Mouse (Mus musculus): ENCODE results near the gene Papss1. TPM values are rescaled to one million over a fixed set of nuclear protein-coding genes. Genes with fewer than 3 reads are reported as not detected.

Gene Papss1
- polyA plus RNA-seq, 1 experiment from 2014 or later: 103 TPM

DNA sequence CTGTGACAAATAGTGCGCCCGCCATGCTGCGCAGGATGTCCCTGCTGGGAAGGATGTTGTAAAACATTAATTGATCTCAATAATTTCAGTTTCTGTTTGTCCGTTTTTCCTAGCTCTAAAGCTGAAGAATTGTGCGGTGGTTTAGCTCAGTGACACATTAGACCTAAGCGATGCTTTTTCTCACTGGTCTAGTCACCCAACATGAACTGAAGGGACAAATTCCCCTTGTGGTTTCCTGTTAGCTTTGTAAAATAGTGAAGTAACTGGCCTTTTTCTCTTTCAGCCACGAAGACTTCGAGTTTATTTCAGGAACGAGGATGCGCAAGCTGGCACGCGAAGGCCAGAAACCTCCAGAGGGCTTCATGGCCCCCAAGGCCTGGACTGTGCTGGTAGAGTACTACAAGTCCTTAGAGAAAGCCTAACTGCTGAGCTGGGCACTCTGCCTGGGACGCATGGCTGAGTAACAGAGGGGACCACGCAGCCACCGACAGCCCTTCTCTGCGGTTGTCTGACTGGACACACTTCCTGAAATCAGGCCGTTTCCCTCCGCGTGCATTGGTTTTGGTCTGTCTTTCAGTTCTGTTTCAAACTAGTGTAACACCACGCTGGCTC is 78.2 kb downstream of the Papss1 start:
- H3K27me3 ChIP-seq: no peaks in the 10 kb centered on the region
- WGBS: 94% methylated on average over 20 of the region's 20 CpGs

DNA sequence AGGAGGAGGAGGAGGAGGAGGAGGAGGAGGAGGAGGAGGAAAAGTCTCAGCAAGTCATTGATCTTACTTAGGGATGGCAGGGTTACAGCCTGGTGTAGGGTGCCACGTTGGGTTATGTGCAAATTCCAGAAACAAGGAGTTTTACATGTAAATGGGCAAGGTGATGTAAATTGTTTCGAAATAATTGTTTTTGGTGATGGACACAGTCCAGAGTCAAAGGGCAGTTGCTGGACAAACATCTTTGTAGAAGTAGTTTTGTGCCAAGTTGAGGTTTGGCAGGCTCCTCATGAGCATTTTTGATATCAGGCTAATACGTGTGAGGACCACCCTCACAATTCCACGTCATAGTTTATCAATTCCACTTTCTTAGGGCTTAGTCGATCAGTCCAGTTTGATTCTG is 80.6 kb downstream of the Papss1 start:
- no peak for ATAC-seq
- Histone ChIP-seq H3K4me1 (no peaks in the 10 kb centered on the region), H3K36me3 (ENCODE audit: poor library complexity, severe bottlenecking) (peaks cover 12% of the 10 kb centered on the region; the same call in 1 of the 2 replicates), H3K27ac (no peak overlapping the region), H3K4me3 (no peak overlapping the region), H3K27me3 (no peaks in the 10 kb centered on the region), H3K4me2 (no peak overlapping the region), H3K9me3 (replicated peaks) (no peaks in the 10 kb centered on the region), H3K9ac (no peak overlapping the region)
- WGBS: 92% methylated on average over 5 of the region's 5 CpGs

More for the DNA sequence above, 78.2 kb downstream of the Papss1 start:
- ATAC-seq: no peak
- peaks cover 6% of the 10 kb centered on the region for H3K4me1 ChIP-seq
- no peak overlapping the region for H3K9ac ChIP-seq
- H3K9me3 ChIP-seq (replicated peaks): no peaks in the 10 kb centered on the region
- no peak overlapping the region for H3K4me3 ChIP-seq
- H3K4me2 ChIP-seq: no peak overlapping the region
- no peak overlapping the region for H3K27ac ChIP-seq
- peaks cover 19% of the 10 kb centered on the region; the same call in 1 of the 2 replicates for H3K36me3 ChIP-seq (ENCODE audit: poor library complexity, severe bottlenecking)

GRCm38 (mm10) chr3:131654366-131654765 is 89.8 kb downstream of the Papss1 start:
- H3K9me3 ChIP-seq (replicated peaks): no peaks in the 10 kb centered on the region
- H3K4me1 ChIP-seq: no peaks in the 10 kb centered on the region
- no peaks in the 10 kb centered on the region for H3K27me3 ChIP-seq
- no peak for ATAC-seq
- H3K36me3 ChIP-seq (ENCODE audit: poor library complexity, severe bottlenecking): no peaks in the 10 kb centered on the region
- H3K9ac ChIP-seq: no peak overlapping the region
- WGBS: 94% methylated on average over 3 of the region's 3 CpGs
- no peak overlapping the region for H3K4me2 ChIP-seq
- no peak overlapping the region for H3K4me3 ChIP-seq
- H3K27ac ChIP-seq: no peak overlapping the region

- Histone ChIP-seq H3K4me1 (no peaks in the 10 kb centered on the region), H3K27me3 (no peaks in the 10 kb centered on the region), H3K36me3 (ENCODE audit: poor library complexity, severe bottlenecking) (no peaks in the 10 kb centered on the region), H3K4me3 (no peak overlapping the region), H3K27ac (no peak overlapping the region), H3K9ac (no peak overlapping the region), H3K4me2 (no peak overlapping the region), H3K9me3 (replicated peaks) (no peaks in the 10 kb centered on the region)
- ATAC-seq: no peak
- 81% methylated on average over 6 of the region's 6 CpGs for WGBS
These were observed 91.5 kb downstream of the Papss1 start for GRCm38 (mm10) chr3:131656032-131656431.

GRCm38 (mm10) chr3:131660126-131660525 is 95.6 kb downstream of the Papss1 start:
- H3K4me2 ChIP-seq: no peak overlapping the region
- no peaks in the 10 kb centered on the region for H3K9me3 ChIP-seq (replicated peaks)
- H3K4me1 ChIP-seq: no peaks in the 10 kb centered on the region
- ATAC-seq: no peak
- no peak overlapping the region for H3K4me3 ChIP-seq
- H3K9ac ChIP-seq: no peak overlapping the region
- H3K36me3 ChIP-seq (ENCODE audit: poor library complexity, severe bottlenecking): no peaks in the 10 kb centered on the region
- no peak overlapping the region for H3K27ac ChIP-seq
- no peaks in the 10 kb centered on the region for H3K27me3 ChIP-seq

DNA sequence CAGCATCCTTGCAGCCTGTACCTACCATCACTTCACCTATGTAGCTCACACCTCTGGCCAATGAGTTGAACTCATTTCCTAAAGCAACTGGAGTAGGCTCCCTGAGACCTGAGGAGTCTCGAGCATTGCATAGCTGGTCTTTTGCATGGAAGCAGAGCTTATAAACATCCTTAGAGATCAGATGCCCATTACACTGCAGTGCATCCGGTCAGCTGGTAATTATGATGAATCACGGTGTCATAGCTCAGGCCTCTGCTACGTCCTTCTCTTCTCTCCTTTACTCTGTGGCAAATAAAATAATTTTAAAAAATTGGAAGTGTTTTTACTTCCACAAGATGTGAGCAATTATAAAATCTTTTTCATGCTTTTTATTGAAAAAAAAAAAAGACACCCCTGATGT is 96.1 kb downstream of the Papss1 start:
- no peak for ATAC-seq
- Histone ChIP-seq H3K27ac (no peak overlapping the region), H3K27me3 (no peaks in the 10 kb centered on the region), H3K4me1 (no peaks in the 10 kb centered on the region), H3K36me3 (ENCODE audit: poor library complexity, severe bottlenecking) (no peaks in the 10 kb centered on the region), H3K4me2 (no peak overlapping the region), H3K9ac (no peak overlapping the region), H3K9me3 (replicated peaks) (no peaks in the 10 kb centered on the region), H3K4me3 (no peak overlapping the region)
- 95% methylated on average over 4 of the region's 4 CpGs for WGBS

- no peak for ATAC-seq
- H3K27ac ChIP-seq: no peak overlapping the region
- WGBS: 76% methylated on average over 5 of the region's 5 CpGs
- no peaks in the 10 kb centered on the region for H3K36me3 ChIP-seq (ENCODE audit: poor library complexity, severe bottlenecking)
- no peaks in the 10 kb centered on the region for H3K4me1 ChIP-seq
- no peaks in the 10 kb centered on the region for H3K27me3 ChIP-seq
- no peak overlapping the region for H3K9ac ChIP-seq
- H3K4me2 ChIP-seq: no peak overlapping the region
- H3K4me3 ChIP-seq: no peak overlapping the region
- H3K9me3 ChIP-seq (replicated peaks): no peaks in the 10 kb centered on the region
These were observed 98.1 kb downstream of the Papss1 start for GRCm38 (mm10) chr3:131662589-131663148.

DNA sequence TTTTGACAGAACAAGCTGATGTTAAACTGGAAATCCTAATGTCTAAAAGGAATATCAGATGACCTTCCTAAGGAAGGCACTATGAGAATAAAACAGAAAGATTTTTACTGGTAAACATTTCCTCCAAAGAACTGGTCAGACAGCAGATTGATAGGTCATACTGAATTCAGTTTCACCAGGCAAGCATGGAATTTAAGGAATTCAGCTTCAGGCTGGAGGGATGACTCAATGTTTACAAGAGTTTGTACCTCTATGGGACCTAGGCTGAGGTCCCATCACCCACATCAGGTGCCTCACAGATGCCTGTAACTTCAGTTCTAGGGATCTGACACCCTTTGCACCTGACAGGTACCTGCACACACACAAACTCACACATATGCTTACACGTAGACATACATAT is 105.3 kb downstream of the Papss1 start:
- H3K9ac ChIP-seq: no peak overlapping the region
- H3K4me2 ChIP-seq: no peak overlapping the region
- H3K9me3 ChIP-seq (replicated peaks): no peaks in the 10 kb centered on the region
- no peak overlapping the region for H3K4me3 ChIP-seq
- no peaks in the 10 kb centered on the region for H3K36me3 ChIP-seq (ENCODE audit: poor library complexity, severe bottlenecking)
- ATAC-seq: no peak
- no peaks in the 10 kb centered on the region for H3K4me1 ChIP-seq
- WGBS: 76% methylated on average over 1 of the region's 1 CpGs
- H3K27ac ChIP-seq: no peak overlapping the region
- no peaks in the 10 kb centered on the region for H3K27me3 ChIP-seq

- no peaks in the 10 kb centered on the region for H3K27me3 ChIP-seq
- no peak overlapping the region for H3K27ac ChIP-seq
- no peak for ATAC-seq
- no peaks in the 10 kb centered on the region for H3K9me3 ChIP-seq (replicated peaks)
- no peaks in the 10 kb centered on the region for H3K4me1 ChIP-seq
- no peak overlapping the region for H3K4me2 ChIP-seq
- WGBS: 90% methylated on average over 12 of the region's 12 CpGs
- H3K36me3 ChIP-seq (ENCODE audit: poor library complexity, severe bottlenecking): no peaks in the 10 kb centered on the region
- no peak overlapping the region for H3K4me3 ChIP-seq
- no peak overlapping the region for H3K9ac ChIP-seq
These were observed 121.5 kb downstream of the Papss1 start for GRCm38 (mm10) chr3:131686106-131686505.

GRCm38 (mm10) chr3:131689949-131690348 is 125.4 kb downstream of the Papss1 start:
- no peak overlapping the region for H3K27ac ChIP-seq
- no peak overlapping the region for H3K9ac ChIP-seq
- 84% methylated on average over 11 of the region's 11 CpGs for WGBS
- no peak overlapping the region for H3K4me2 ChIP-seq
- no peaks in the 10 kb centered on the region for H3K36me3 ChIP-seq (ENCODE audit: poor library complexity, severe bottlenecking)
- no peaks in the 10 kb centered on the region for H3K4me1 ChIP-seq
- no peak overlapping the region for H3K4me3 ChIP-seq
- ATAC-seq: no peak
- H3K27me3 ChIP-seq: no peaks in the 10 kb centered on the region
- H3K9me3 ChIP-seq (replicated peaks): no peaks in the 10 kb centered on the region

DNA sequence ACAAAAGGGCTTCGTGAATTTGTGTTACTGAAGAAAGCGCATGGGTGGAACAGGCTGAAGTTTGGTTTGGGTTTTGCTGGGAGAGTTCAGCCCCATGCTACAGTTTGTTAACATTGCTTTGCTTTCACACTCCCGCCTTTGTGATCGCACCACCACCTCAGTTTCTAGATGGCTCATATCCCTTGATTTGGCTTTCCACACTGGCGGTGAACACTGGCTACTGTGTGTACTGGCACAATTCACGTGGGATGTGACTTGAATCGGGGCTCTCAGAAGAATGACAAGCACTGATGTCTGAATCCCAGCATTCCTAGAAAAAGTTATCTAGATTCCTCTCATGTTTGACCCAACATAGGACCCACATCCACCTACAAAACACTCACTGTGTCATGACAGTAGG is 126.0 kb downstream of the Papss1 start:
- H3K4me3 ChIP-seq: no peak overlapping the region
- 90% methylated on average over 7 of the region's 7 CpGs for WGBS
- ATAC-seq: no peak

DNA sequence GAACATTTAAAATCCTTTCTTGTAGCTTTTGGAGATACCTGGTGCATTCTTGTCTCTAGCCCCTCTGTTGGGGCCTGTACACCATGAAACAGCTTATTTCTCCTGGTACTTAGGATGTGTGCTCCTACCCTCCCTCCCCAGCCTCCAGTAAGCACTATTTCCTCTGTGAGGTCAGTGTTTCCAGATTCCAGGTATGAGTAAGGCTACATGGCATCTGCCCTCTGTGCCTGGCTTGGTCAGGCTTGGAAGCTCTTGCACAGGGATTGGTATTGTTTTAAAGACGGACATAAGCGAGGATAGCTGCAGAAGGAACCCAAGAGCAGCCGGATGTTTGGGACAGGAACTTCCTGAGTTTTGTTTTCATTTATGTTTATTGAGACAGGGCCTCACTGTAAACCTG is 126.6 kb downstream of the Papss1 start:
- Histone ChIP-seq H3K4me3 (no peak overlapping the region), H3K9me3 (replicated peaks) (no peaks in the 10 kb centered on the region), H3K36me3 (ENCODE audit: poor library complexity, severe bottlenecking) (no peaks in the 10 kb centered on the region), H3K27ac (no peak overlapping the region), H3K4me1 (no peaks in the 10 kb centered on the region), H3K9ac (no peak overlapping the region), H3K4me2 (no peak overlapping the region), H3K27me3 (no peaks in the 10 kb centered on the region)
- 85% methylated on average over 3 of the region's 3 CpGs for WGBS
- ATAC-seq: no peak

More for the DNA sequence above, 126.0 kb downstream of the Papss1 start:
- H3K4me2 ChIP-seq: no peak overlapping the region
- no peak overlapping the region for H3K27ac ChIP-seq
- H3K36me3 ChIP-seq (ENCODE audit: poor library complexity, severe bottlenecking): no peaks in the 10 kb centered on the region
- H3K9ac ChIP-seq: no peak overlapping the region
- no peaks in the 10 kb centered on the region for H3K4me1 ChIP-seq
- no peaks in the 10 kb centered on the region for H3K9me3 ChIP-seq (replicated peaks)
- no peaks in the 10 kb centered on the region for H3K27me3 ChIP-seq

Data from forebrain, embryonic 13.5 days (tissue).